Mouse (Mus musculus) C2C12 (cell line): ENCODE measurements around the gene Gm20388.

Experiments used
- CEBPB ChIP-seq: IDR thresholded peaks from one replicate; pipeline ENCODE4 v1.6.1; 2011; ENCODE audit warnings: low read depth, mild to moderate bottlenecking, control low read depth, moderate library complexity
- CTCF ChIP-seq: IDR thresholded peaks from one replicate; pipeline ENCODE4 v1.5.1; 2011; ENCODE audit not compliant: control insufficient read depth, insufficient read depth, insufficient read length
- MAX ChIP-seq: IDR thresholded peaks from one replicate; pipeline ENCODE4 v1.6.1; 2011; ENCODE audit warnings: mild to moderate bottlenecking, control low read depth
- MYOD1 ChIP-seq: IDR thresholded peaks from one replicate; pipeline ENCODE4 v1.6.1; 2011; ENCODE audit warnings: low read depth; ENCODE audit not compliant: control insufficient read depth, insufficient read length
- MYOG ChIP-seq: IDR thresholded peaks from one replicate; pipeline ENCODE4 v1.6.1; 2011; ENCODE audit not compliant: control insufficient read depth, insufficient read length; ENCODE audit errors: extremely low read depth
- USF1 ChIP-seq: IDR thresholded peaks from one replicate; pipeline ENCODE4 v1.6.1; 2011; ENCODE audit warnings: low read depth, mild to moderate bottlenecking, control low read depth, moderate library complexity

GRCm38 (mm10) chr8:122935118-122935517, 3024.5 kb downstream of the Gm20388 start:
- TF ChIP-seq CTCF (no peak), MAX (no peak), MYOG (no peak), CEBPB (no peak), USF1 (no peak), MYOD1 (no peak)
